Mouse (Mus musculus): Measurements from ENCODE around the gene Chrdl2.

DNA sequence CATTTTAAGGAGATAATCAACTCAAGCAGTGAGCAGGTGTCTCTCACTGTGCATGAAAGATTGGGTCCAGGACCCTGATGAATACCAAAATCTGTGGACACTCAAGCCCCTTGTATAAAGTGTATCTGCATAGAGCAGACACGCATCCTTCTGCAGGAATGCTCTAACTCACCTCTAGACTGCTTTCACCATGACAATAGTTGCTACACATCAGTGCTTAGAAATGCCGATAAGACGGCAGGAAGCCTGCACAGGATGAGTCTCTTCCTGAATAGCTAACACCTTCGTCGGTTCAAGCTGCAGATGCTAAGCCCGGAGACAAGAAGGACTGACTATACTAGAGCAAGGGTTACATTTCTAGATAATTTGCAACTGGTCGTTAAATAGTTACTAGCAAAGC is 10.8 kb upstream of the Chrdl2 start:
- TF ChIP-seq TAL1 (conservative IDR thresholded peaks at IDR 0.05; ENCODE audit: low read depth, low read length) (no peak), CTCF (IDR thresholded peaks at IDR 0.05; ENCODE audit: low read depth, low read length) (no peak), GATA1 (IDR thresholded peaks at IDR 0.05; ENCODE audit: borderline replicate concordance, low read length) (no peak), POLR2AphosphoS5 (IDR thresholded peaks at IDR 0.05; ENCODE audit: insufficient replicate concordance, low read depth, low read length) (no peak)
